Mouse (Mus musculus): ENCODE results near the gene Trpc6.

The Trpc6 gene

GRCm38 (mm10) chr9:8544041-8544794, at the start of gene Trpc6:
Trpc6 (plus strand) TSS chr9:8544142.
- DNase-seq (ENCODE audit: low read depth, low spot score) = no peak

GRCm38 (mm10) chr9:8520911-8521310, 23.0 kb upstream of the Trpc6 start:
- DNase-seq (ENCODE audit: low read depth, low spot score) = no peak

GRCm38 (mm10) chr9:8533670-8534069, 10.3 kb upstream of the Trpc6 start:
- no peak for DNase-seq (ENCODE audit: low read depth, low spot score)

GRCm38 (mm10) chr9:8545236-8545635, 1.3 kb downstream of the Trpc6 start:
- DNase-seq (ENCODE audit: low read depth, low spot score) = no peak

GRCm38 (mm10) chr9:8558574-8558973, 14.6 kb downstream of the Trpc6 start:
- no peak for DNase-seq (ENCODE audit: low read depth, low spot score)

GRCm38 (mm10) chr9:8592618-8593017, 48.7 kb downstream of the Trpc6 start:
- no peak for DNase-seq (ENCODE audit: low read depth, low spot score)

- DNase-seq (ENCODE audit: low read depth, low spot score) = no peak
These were observed 53.1 kb downstream of the Trpc6 start for GRCm38 (mm10) chr9:8597089-8597488.

- no peak for DNase-seq (ENCODE audit: low read depth, low spot score)
These were observed 63.0 kb downstream of the Trpc6 start for GRCm38 (mm10) chr9:8606816-8607491.

- no peak for DNase-seq (ENCODE audit: low read depth, low spot score)
These were observed 90.4 kb downstream of the Trpc6 start for GRCm38 (mm10) chr9:8634344-8634743.

- no peak for DNase-seq (ENCODE audit: low read depth, low spot score)
These were observed 99.5 kb downstream of the Trpc6 start for GRCm38 (mm10) chr9:8643453-8643852.

GRCm38 (mm10) chr9:8655347-8655746, 111.4 kb downstream of the Trpc6 start:
- no peak for DNase-seq (ENCODE audit: low read depth, low spot score)

GRCm38 (mm10) chr9:8672944-8673343, 129.0 kb downstream of the Trpc6 start:
- DNase-seq (ENCODE audit: low read depth, low spot score) = no peak

- DNase-seq (ENCODE audit: low read depth, low spot score) = no peak
These were observed 132.7 kb downstream of the Trpc6 start for GRCm38 (mm10) chr9:8676607-8677006.

GRCm38 (mm10) chr9:8693177-8693576, 149.2 kb downstream of the Trpc6 start:
- no peak for DNase-seq (ENCODE audit: low read depth, low spot score)

- peak; percentile 5 for DNase-seq (ENCODE audit: low read depth, low spot score)
These were observed 156.7 kb downstream of the Trpc6 start for GRCm38 (mm10) chr9:8700669-8701068.

GRCm38 (mm10) chr9:8703516-8703915, 159.6 kb downstream of the Trpc6 start:
- DNase-seq (ENCODE audit: low read depth, low spot score) = no peak

GRCm38 (mm10) chr9:8703956-8704355, 160.0 kb downstream of the Trpc6 start:
- no peak for DNase-seq (ENCODE audit: low read depth, low spot score)

- DNase-seq (ENCODE audit: low read depth, low spot score) = no peak
These were observed 166.3 kb downstream of the Trpc6 start for GRCm38 (mm10) chr9:8710052-8710739.

- DNase-seq (ENCODE audit: low read depth, low spot score) = no peak
These were observed 175.1 kb downstream of the Trpc6 start for GRCm38 (mm10) chr9:8719017-8719416.

GRCm38 (mm10) chr9:8729056-8729455, 185.1 kb downstream of the Trpc6 start:
- no peak for DNase-seq (ENCODE audit: low read depth, low spot score)
